ENCODE assay signal across 8 mouse cellular contexts in genomic region chr5:22549366-22550032, GRCm38 (mm10). TPM values are rescaled to one million over a fixed set of nuclear protein-coding genes. Genes with fewer than 3 reads are reported as not detected.
DNase-seq lines count a peak whose midpoint lies in the region; ATAC-seq lines count a peak whose summit lies in the region.

No protein-coding gene starts in this region.

- peak overlapping the region; percentile 92 for H3K27ac ChIP-seq in heart, embryonic 16.5 days (ENCODE audit: low read length)
- H3K27ac ChIP-seq in macrophage, result peak overlapping the region; percentile 92

- 9% methylated on average over 11 of the region's 11 CpGs for WGBS in heart, embryonic 16.5 days
- WGBS in macrophage (ENCODE audit: missing documents), result 2% methylated on average over 11 of the region's 11 CpGs

- H3K27me3 ChIP-seq in heart, embryonic 16.5 days (ENCODE audit: control insufficient read depth, insufficient read depth, low read length), result no peaks in the 10 kb centered on the region

- DNase-seq in heart, adult 8-10 months (ENCODE audit: low spot score), result no peak
- peak; percentile 75 for DNase-seq in Muller cell, postnatal 12 days (ENCODE audit: inconsistent ontology term)
- no peak for DNase-seq in adrenal gland, adult 8-10 months
- no peak for DNase-seq in spleen, postnatal 14 days (ENCODE audit: low spot score in 2 of 2)
- no peak for DNase-seq in frontal cortex, postnatal 36 days (ENCODE audit: low spot score in 2 of 2)

- peaks cover 9% of the 10 kb centered on the region for H3K4me1 ChIP-seq in heart, embryonic 16.5 days (ENCODE audit: control insufficient read depth, insufficient read depth, low read length)

- H3K79me2 ChIP-seq in macrophage (ENCODE audit: inconsistent target), result peaks cover 13% of the 10 kb centered on the region

- H3K9me3 ChIP-seq in heart, embryonic 16.5 days (replicated peaks; ENCODE audit: control insufficient read depth, low read length), result no peaks in the 10 kb centered on the region

- H3K4me3 ChIP-seq in heart, embryonic 16.5 days (ENCODE audit: low read length), result peak overlapping the region; percentile 91
- peak overlapping the region; percentile 89 for H3K4me3 ChIP-seq in macrophage (ENCODE audit: inconsistent target)

- peak overlapping the region; percentile 88 for H3K4me2 ChIP-seq in heart, embryonic 16.5 days (ENCODE audit: low read depth, low read length)

- peak; percentile 23 for ATAC-seq in heart, embryonic 16.5 days (replicated peaks; ENCODE audit: extremely low read depth, insufficient read depth, low FRiP score)
- ATAC-seq in hematopoietic stem cell, adult 5-6 weeks (replicated peaks in 1 of 2; ENCODE audit: insufficient read depth in 1 of 2, low FRiP score in 2 of 2, low TSS enrichment in 1 of 2, low read depth in 1 of 2, poor library complexity in 2 of 2, severe bottlenecking in 2 of 2), result peak; percentile 44 to 54

- H3K36me3 ChIP-seq in heart, embryonic 16.5 days (ENCODE audit: control insufficient read depth, insufficient read depth), result peaks cover 16% of the 10 kb centered on the region
- peaks cover 23% of the 10 kb centered on the region for H3K36me3 ChIP-seq in macrophage (ENCODE audit: inconsistent target)

- peak overlapping the region; percentile 89 for H3K9ac ChIP-seq in heart, embryonic 16.5 days (ENCODE audit: low read length)

RNA-seq across cellular contexts. Expression of gene Orc5, which starts 0.7 kb away (rescaled TPM):
- 28.2 and 29.3 TPM in 2 replicates for polyA plus RNA-seq in heart, embryonic 16.5 days (2015; fragmentation: Nextera tagmentation; extraction: Ambion mirVana)
- total RNA-seq in heart, adult 8-10 months (2022), result 1 to 10 TPM; 7.9 to 8.5 (median 8.4) TPM
- total RNA-seq in hematopoietic stem cell, adult 5-6 weeks (2017), result 34.7 and 36.0 TPM in 2 replicates
- 10 to 100 TPM in 18 of 26 experiments, 1 to 10 TPM in 8; 2.6 to 42.7 (median 25.1) TPM for total RNA-seq in macrophage (2018; cell fraction: chromatin; rRNA removed)
- total RNA-seq in macrophage (2018; cell fraction: cytosol; rRNA removed), result 10 to 100 TPM in 24 of 26 experiments, 1 to 10 TPM in 2; 7.3 to 21.9 (median 17.7) TPM
- total RNA-seq in macrophage (2018; cell fraction: nucleus; rRNA removed), result 10 to 100 TPM in 19 of 26 experiments, 1 to 10 TPM in 7; 3.7 to 39.3 (median 19.0) TPM
- polyA plus RNA-seq in macrophage (2018), result 17.8 to 23.6 TPM (median 23.4 TPM) in 3 replicates
- 10 to 100 TPM; 16.3 to 21.0 (median 19.9) TPM for total RNA-seq in adrenal gland, adult 8-10 months (2022)
